Mouse (Mus musculus): ENCODE measurements around the gene Steap3.

Steap3 gene

GRCm38 (mm10) chr1:120251193-120251592 lies 21.3 kb downstream of the Steap3 start:
- no peak for DNase-seq (ENCODE audit: low read depth, low spot score)

GRCm38 (mm10) chr1:120250586-120250985 lies 21.9 kb downstream of the Steap3 start:
- no peak for DNase-seq (ENCODE audit: low read depth, low spot score)

DNA sequence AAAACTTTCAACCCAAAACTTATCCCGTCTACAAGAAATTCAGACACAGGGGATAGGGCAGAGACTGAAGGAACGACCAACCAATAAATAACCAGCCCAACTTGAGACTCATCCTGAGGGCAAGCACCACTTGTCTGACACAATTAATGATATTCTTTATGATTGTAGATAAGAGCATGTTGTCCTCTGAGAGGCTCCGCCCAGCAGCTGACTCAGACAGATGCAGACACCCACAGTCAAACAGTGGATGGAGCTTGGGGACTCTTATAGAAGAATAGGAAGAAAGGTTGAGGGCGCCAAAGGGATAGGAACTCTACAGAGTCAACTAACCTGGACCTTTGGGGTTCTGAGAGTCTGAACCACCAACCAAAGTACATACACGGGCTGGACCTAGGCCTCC lies 22.7 kb downstream of the Steap3 start:
- no peak for DNase-seq (ENCODE audit: low read depth, low spot score)

DNA sequence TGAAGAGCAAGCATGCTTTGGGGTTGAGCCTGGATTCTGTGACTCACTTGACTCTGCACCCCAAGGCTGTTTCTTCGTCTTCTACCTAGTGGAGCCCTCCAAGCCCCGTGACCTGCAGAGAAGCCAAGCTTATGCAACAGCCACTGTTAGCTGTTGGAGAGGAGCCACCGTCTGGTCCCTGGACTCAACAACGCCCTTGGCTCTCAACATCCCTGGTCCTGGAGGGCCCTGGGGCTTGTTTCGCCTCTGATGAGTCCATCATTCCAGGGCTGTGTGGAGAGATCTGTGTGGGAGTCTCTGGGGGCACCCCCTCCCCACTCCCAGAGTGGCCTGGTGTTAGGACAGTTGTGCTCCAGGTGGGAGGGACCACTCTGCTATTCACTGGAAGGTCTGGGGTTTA lies 24.3 kb downstream of the Steap3 start:
- no peak for DNase-seq (ENCODE audit: low read depth, low spot score)

DNA sequence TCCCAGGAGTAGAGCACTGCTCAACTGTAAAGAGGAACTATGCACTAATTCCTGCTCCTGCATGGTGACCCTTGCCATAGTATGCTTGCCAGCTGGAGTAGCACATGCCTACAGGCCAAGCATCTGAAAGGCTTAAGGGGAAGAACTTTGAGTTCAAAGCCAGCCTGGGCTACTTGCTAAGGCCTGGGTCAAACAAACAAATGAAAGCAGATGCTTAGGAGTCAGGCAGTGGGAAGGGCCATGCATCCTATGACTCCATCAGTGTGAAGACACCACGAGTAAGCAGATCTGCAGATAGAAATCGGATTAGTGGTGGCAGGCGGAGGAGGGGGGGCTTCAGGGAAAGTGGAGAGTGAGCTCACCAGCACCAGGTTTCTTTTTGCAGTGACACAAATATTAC lies 25.2 kb downstream of the Steap3 start:
- DNase-seq (ENCODE audit: low read depth, low spot score) = no peak

DNA sequence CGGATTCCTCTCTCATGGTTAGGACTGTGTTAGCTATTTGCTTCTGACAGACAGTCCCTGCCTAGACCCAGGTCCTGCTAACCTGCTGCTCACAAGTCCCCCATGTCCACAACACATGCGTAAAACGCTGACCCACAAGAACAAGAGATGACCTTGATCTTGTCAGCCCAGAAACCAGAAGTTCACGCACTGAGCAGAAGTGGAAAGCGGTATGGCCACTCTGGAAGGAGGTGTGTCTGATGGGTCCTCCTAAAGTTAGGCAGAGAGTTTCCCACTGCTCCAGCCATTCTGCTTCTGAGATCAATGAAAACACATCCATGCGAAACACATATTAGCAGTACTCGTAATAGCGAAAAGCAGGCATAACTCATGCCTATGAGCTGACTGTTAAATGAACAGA lies 25.6 kb downstream of the Steap3 start:
- DNase-seq (ENCODE audit: low read depth, low spot score) = no peak

DNA sequence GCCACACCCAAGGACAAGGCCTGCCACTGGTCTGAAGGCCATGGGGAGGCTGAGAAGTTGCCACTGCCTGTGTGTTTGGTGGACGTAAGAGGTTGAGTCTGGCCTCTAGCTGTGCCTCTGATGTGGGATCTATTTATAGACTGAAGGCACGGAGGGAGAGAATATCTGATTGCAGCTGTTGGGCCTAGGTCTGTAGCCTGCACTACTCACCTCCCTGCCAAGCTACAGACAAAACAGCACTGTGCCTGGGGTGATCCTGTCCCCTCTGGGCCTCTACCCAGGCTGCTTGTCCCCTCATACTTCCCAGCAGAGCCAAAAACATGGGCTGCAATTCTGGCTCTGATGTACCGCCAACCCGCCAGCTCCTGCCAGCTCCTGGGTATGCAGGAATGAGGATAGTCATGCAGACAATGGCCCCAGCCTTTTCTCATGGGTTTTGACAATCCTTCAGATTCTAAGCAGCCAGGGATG lies 26.8 kb downstream of the Steap3 start:
- DNase-seq (ENCODE audit: low read depth, low spot score) = no peak

- no peak for DNase-seq (ENCODE audit: low read depth, low spot score)
Measured at GRCm38 (mm10) chr1:120244646-120245045, 27.9 kb downstream of the Steap3 start.

DNA sequence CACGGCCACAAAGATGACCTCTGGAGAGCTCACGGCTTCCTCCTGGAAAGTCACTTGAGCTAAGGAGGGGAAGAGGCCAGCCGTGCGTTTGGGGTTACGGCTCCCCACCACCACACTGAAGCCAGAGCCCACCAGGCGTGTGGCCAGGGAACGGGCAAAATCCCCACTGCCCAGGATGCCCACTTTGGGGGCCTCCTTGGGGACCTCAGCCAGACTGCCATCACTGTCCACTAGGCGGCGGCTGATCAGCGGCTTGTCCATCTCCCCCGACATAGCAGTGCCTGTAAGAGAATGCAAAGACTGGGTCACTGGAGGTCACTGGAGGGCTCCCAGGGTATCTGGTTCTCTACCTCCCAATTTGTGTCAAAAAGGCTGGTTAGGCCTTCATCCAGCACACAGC lies 28.5 kb downstream of the Steap3 start:
- no peak for DNase-seq (ENCODE audit: low read depth, low spot score)

GRCm38 (mm10) chr1:120237068-120237467 lies 35.4 kb downstream of the Steap3 start:
- DNase-seq (ENCODE audit: low read depth, low spot score) = no peak

DNA sequence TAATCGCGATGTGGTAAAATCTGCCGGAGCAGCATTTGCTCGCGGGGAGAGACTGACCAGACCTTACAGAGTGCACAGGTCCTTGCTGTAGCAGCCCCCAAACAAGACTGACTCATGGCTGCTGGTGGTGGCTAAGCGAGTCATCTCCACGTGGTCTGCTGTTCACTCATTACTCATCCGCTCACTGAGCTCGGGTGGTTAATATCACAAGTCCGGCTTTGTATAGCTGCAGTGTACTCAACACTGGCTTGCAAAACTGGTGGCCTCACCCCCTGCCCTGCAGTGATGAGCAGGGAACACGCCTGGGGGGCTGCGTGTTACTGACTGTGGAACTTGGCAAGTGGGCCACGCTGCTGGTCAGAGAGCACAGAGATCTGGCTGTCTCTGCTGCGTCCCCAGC lies 36.1 kb downstream of the Steap3 start:
- no peak for DNase-seq (ENCODE audit: low read depth, low spot score)

DNA sequence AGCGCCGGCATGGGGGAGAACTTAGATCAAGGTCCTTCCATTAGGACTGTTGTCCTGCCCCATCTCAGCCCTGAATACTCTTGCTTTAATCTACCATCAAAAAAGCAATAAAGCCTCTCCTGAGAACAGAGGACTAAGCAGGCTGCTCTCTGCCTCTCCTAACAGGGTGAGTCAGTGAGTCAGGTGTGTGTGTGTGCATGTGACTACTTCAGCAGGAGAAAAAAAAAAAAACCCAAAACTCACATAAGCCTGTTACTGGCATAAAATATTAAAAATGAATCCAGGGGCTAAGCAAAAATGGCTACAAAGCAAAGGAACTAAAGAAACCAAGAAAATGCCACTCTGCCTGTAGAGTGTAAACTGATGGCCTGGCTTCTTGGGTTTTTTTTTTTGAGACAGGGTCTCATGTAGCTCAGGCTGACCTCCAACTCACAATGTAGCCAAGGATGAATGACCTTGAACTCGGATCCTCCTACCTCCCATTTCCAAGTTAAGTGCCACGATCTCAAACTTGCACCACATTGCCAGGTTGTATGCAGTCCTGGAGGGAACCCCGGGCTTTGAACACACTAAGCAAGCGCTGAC lies 36.8 kb downstream of the Steap3 start:
- DNase-seq (ENCODE audit: low read depth, low spot score) = no peak

DNA sequence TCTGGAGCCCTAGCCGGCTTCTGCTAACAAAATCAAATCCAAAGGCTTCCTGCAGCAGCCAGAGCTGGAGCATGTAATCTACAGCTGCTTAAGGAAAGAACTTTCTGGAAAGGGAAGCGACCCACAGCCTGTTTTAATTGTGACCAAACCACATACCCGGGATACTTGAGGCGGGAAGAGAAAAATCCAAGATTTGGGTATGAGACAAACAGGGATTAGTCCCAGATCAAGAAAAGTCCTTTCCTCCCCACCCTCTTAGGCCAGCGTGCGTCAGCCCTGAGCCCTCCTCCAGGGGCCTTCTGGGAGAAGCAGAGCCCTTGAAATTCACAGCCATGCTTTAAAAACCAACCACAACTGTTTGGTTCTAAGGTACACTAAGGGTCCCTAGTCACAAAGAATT lies 40.3 kb downstream of the Steap3 start:
- DNase-seq (ENCODE audit: low read depth, low spot score) = no peak

- DNase-seq (ENCODE audit: low read depth, low spot score) = no peak
Measured at GRCm38 (mm10) chr1:120231334-120231733, 41.2 kb downstream of the Steap3 start.

DNA sequence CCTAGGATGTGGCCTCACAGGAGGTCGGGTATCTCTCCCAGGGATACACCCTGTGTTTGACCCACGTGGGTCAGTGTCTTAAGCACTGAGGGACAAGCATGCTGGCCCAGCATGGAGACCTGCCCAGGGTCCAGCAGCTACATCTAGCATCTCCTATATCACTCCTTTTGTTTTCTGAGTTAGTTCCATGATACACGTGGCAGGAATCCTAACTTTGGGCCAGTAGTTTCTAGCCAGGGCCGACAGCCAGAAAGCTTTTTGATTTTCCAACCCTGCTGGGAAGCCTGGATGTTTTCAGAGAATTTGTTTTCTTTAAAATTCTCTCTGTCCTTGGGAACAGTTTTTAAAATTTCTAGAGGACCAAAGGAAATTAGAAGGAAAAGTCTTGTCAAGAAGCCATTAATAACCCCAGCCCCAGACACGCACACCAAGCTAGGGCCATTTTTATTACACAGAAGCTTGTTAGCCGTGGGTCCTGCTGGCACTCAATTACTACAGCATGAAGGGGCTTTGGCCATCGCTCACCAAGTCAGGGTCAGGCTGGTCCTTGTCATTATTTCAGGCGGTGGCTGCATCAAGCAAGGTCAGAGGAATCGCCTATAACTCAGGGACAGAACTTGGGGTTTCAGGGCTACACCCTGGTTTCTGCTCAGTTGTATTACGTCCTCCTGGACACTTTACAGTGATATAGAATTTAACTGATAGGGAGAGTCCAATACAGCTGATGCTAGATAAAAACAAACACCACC lies 42.6 kb downstream of the Steap3 start:
- DNase-seq (ENCODE audit: low read depth, low spot score) = no peak

GRCm38 (mm10) chr1:120223613-120224012 lies 48.9 kb downstream of the Steap3 start:
- DNase-seq (ENCODE audit: low read depth, low spot score) = no peak

GRCm38 (mm10) chr1:120221285-120221684 lies 51.2 kb downstream of the Steap3 start:
- DNase-seq (ENCODE audit: low read depth, low spot score) = no peak

DNA sequence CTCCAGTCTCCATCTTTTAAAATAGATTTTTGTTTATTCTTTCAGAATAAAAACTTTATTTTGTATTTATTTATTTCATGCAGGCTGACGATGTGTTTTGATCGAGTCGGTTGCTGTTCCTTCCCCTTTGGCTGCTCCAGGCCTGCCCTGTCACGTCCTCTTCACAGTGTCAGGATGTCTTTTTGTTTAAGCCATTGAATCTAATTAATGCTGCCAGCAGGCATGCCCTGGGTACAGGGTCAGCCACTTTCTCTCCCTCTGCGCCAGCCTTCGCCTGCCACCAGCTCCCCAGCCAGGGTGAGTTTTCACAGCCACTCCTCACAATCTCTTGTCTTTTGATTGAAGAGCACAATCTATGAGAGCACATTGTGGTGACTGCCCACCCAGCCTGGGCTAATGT lies 51.7 kb downstream of the Steap3 start:
- DNase-seq (ENCODE audit: low read depth, low spot score) = no peak

GRCm38 (mm10) chr1:120208502-120209230 lies 63.8 kb downstream of the Steap3 start:
- no peak for DNase-seq (ENCODE audit: low read depth, low spot score)

DNA sequence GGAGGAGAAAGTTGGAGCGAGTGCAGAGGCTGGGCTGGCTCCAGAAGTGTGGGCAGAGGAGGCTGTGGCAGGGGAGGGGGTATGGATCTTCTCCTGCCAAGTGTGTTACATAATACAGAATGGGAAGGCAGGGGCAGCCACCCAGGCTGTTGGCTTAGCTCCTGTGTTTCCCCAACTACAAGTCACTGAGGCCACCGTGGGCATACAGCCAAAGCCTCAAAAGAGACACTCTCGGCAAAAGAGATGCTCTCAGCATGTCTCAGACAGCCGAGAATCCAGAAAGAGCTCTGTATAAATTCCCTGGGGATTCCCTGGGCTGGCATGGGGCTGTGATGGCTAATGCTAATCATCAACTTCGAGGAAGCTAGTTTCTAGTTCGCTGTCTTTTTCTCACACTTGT lies 64.9 kb downstream of the Steap3 start:
- DNase-seq (ENCODE audit: low read depth, low spot score) = no peak

DNA sequence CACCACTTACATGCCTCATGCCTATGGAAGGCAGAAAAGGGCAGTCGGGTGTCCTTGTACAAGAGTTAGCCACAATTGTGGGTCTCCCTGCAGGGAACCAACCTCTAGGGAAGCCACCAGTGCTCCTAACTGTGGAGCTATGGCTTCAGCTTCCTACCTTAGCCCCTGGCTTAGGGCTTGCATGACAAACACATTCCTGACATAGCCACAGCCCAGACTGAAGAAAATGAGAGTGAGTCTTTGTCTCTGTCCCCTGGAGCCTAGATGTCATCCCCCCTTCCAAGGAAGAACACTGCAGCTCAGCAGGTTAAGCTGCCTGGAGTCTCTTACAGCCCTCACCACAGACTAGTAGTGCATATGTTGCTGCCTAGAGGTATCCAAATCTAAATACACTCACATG lies 67.7 kb downstream of the Steap3 start:
- DNase-seq (ENCODE audit: low read depth, low spot score) = no peak

GRCm38 (mm10) chr1:120203836-120204235 lies 68.7 kb downstream of the Steap3 start:
- DNase-seq (ENCODE audit: low read depth, low spot score) = no peak

- no peak for DNase-seq (ENCODE audit: low read depth, low spot score)
Measured at GRCm38 (mm10) chr1:120202542-120202941, 70.0 kb downstream of the Steap3 start.
